Comparison of ENCODE assay signal across 10 mouse cellular contexts in genomic region chr14:9449942-9450341, GRCm38 (mm10).
DNase-seq lines count a peak whose midpoint lies in the region; ATAC-seq and TF ChIP-seq lines count a peak whose summit lies in the region.
"Had no signal": no experiment of that assay in that cellular context is flagged by ENCODE, and none has a peak within 500 bp of the region (broad histone marks: within the 10 kb centered on the region; RNA-seq: fewer than 3 reads in every experiment).

No protein-coding gene starts in this region.

- H3K27ac ChIP-seq in forebrain, embryonic 13.5 days: no peak overlapping the region
- no peak overlapping the region for H3K27ac ChIP-seq in forebrain, embryonic 12.5 days
- no peak overlapping the region for H3K27ac ChIP-seq in lung, embryonic 16.5 days (ENCODE audit: low read length)
- H3K27ac ChIP-seq in embryonic facial prominence, embryonic 12.5 days: no peak overlapping the region
- no peak overlapping the region for H3K27ac ChIP-seq in thymus, adult 2 months (ENCODE audit: control insufficient read depth, insufficient read depth, low read length)
- H3K27ac ChIP-seq: limb, embryonic 15.5 days had no signal

- no peaks in the 10 kb centered on the region for H3K36me3 ChIP-seq in forebrain, embryonic 13.5 days (ENCODE audit: poor library complexity, severe bottlenecking)
- no peaks in the 10 kb centered on the region for H3K36me3 ChIP-seq in forebrain, embryonic 12.5 days (replicated peaks)
- H3K36me3 ChIP-seq in lung, embryonic 16.5 days (ENCODE audit: control insufficient read depth, insufficient read depth, low read length): no peaks in the 10 kb centered on the region
- H3K36me3 ChIP-seq in embryonic facial prominence, embryonic 12.5 days: no peaks in the 10 kb centered on the region
- H3K36me3 ChIP-seq in thymus, adult 2 months (ENCODE audit: control insufficient read depth, insufficient read depth, low read length): no peaks in the 10 kb centered on the region
- H3K36me3 ChIP-seq: limb, embryonic 15.5 days had no signal

- DNase-seq in lung, adult 18-20 months: no peak
- DNase-seq in layer of hippocampus, postnatal 10 days (ENCODE audit: low spot score in 2 of 2): peak; percentile 19 to 39
- no peak for DNase-seq in thymus, adult 2 months
- DNase-seq in thymus, postnatal 36 days: no peak

- H3K9ac ChIP-seq in forebrain, embryonic 13.5 days: no peak overlapping the region
- no peak overlapping the region for H3K9ac ChIP-seq in forebrain, embryonic 12.5 days
- no peak overlapping the region for H3K9ac ChIP-seq in lung, embryonic 16.5 days (ENCODE audit: low read length)
- no peak overlapping the region for H3K9ac ChIP-seq in embryonic facial prominence, embryonic 12.5 days
- H3K9ac ChIP-seq: limb, embryonic 15.5 days had no signal

- WGBS in forebrain, embryonic 13.5 days: 61% methylated on average over 3 of the region's 3 CpGs
- WGBS in forebrain, embryonic 12.5 days: 54% methylated on average over 3 of the region's 3 CpGs
- 31% methylated on average over 3 of the region's 3 CpGs for WGBS in lung, embryonic 16.5 days
- WGBS in embryonic facial prominence, embryonic 12.5 days: 24% methylated on average over 3 of the region's 3 CpGs
- WGBS in thymus, adult 2 months: 61% methylated on average over 3 of the region's 3 CpGs

- H3K4me1 ChIP-seq in forebrain, embryonic 13.5 days: no peaks in the 10 kb centered on the region
- no peaks in the 10 kb centered on the region for H3K4me1 ChIP-seq in forebrain, embryonic 12.5 days
- peaks cover 4% of the 10 kb centered on the region; the same call in 1 of the 2 replicates for H3K4me1 ChIP-seq in lung, embryonic 16.5 days (replicated peaks; ENCODE audit: control insufficient read depth, insufficient read depth, low read length)
- H3K4me1 ChIP-seq in embryonic facial prominence, embryonic 12.5 days: peaks cover 6% of the 10 kb centered on the region; the same call in 1 of the 2 replicates
- no peaks in the 10 kb centered on the region for H3K4me1 ChIP-seq in thymus, adult 2 months (replicated peaks; ENCODE audit: control insufficient read depth, insufficient read depth, low read length)

- ATAC-seq in forebrain, embryonic 13.5 days: 0 out of 2 replicates have a peak, but pooled peaks have one; percentile 61
- no peak for ATAC-seq in forebrain, embryonic 12.5 days (ENCODE audit: low FRiP score)
- ATAC-seq in lung, embryonic 16.5 days (ENCODE audit: low read depth): peak; percentile 68
- 0 out of 2 replicates have a peak, but pooled peaks have one; percentile 41 for ATAC-seq in embryonic facial prominence, embryonic 12.5 days (ENCODE audit: insufficient number of reproducible peaks, insufficient read depth, low FRiP score, low TSS enrichment)

- no peaks in the 10 kb centered on the region for H3K27me3 ChIP-seq in forebrain, embryonic 13.5 days
- no peaks in the 10 kb centered on the region for H3K27me3 ChIP-seq in forebrain, embryonic 12.5 days
- H3K27me3 ChIP-seq in lung, embryonic 16.5 days (ENCODE audit: control insufficient read depth, insufficient read depth, low read depth, low read length): no peaks in the 10 kb centered on the region
- H3K27me3 ChIP-seq in embryonic facial prominence, embryonic 12.5 days: no peaks in the 10 kb centered on the region
- H3K27me3 ChIP-seq in thymus, adult 2 months (ENCODE audit: control insufficient read depth, insufficient read depth, low read length): no peaks in the 10 kb centered on the region
- H3K27me3 ChIP-seq: CH12.LX; limb, embryonic 15.5 days had no signal

- no peak overlapping the region for H3K4me3 ChIP-seq in forebrain, embryonic 13.5 days
- no peak overlapping the region for H3K4me3 ChIP-seq in forebrain, embryonic 12.5 days (replicated peaks)
- no peak overlapping the region for H3K4me3 ChIP-seq in lung, embryonic 16.5 days (ENCODE audit: low read length)
- H3K4me3 ChIP-seq in embryonic facial prominence, embryonic 12.5 days: no peak overlapping the region
- no peak overlapping the region for H3K4me3 ChIP-seq in thymus, adult 2 months (ENCODE audit: control insufficient read depth, insufficient read depth, low read length)
- H3K4me3 ChIP-seq: limb, embryonic 15.5 days had no signal

- no peaks in the 10 kb centered on the region for H3K9me3 ChIP-seq in forebrain, embryonic 13.5 days (replicated peaks)
- H3K9me3 ChIP-seq in forebrain, embryonic 12.5 days: no peaks in the 10 kb centered on the region
- H3K9me3 ChIP-seq in lung, embryonic 16.5 days (ENCODE audit: control insufficient read depth, low read length): no peaks in the 10 kb centered on the region
- no peaks in the 10 kb centered on the region for H3K9me3 ChIP-seq in embryonic facial prominence, embryonic 12.5 days
- H3K9me3 ChIP-seq: limb, embryonic 15.5 days had no signal

- no peak for TF ChIP-seq CTCF in thymus, adult 2 months (IDR thresholded peaks at IDR 0.05; ENCODE audit: borderline replicate concordance, control insufficient read depth, extremely low read depth, insufficient read depth, low read length, poor library complexity)

- TF ChIP-seq POLR2A in thymus, adult 2 months (IDR thresholded peaks at IDR 0.05; ENCODE audit: control insufficient read depth, extremely low read depth, insufficient read depth, low read length, poor library complexity): no peak

- no peak overlapping the region for H3K4me2 ChIP-seq in forebrain, embryonic 13.5 days
- no peak overlapping the region for H3K4me2 ChIP-seq in forebrain, embryonic 12.5 days
- no peak overlapping the region for H3K4me2 ChIP-seq in lung, embryonic 16.5 days (ENCODE audit: low read depth, low read length)
- no peak overlapping the region for H3K4me2 ChIP-seq in embryonic facial prominence, embryonic 12.5 days (replicated peaks)
- H3K4me2 ChIP-seq: limb, embryonic 15.5 days had no signal

Comparison
In these comparisons a context has a peak if more than half of its experiments do, and no peak if none do; other contexts are left out.
1. DNase-seq: peak in layer of hippocampus, postnatal 10 days (2 of 2); none in lung, adult 18-20 months (0 of 2), thymus, adult 2 months (single experiment) and thymus, postnatal 36 days (0 of 2).